Mouse (Mus musculus): ENCODE results near the gene Fam171a1.
"Not testable (repeated sequence)": the region's sequence is repeated elsewhere in the genome, so short reads cannot be mapped to it uniquely, and the experiment has no call there.

Fam171a1 gene

GRCm38 (mm10) chr2:3168719-3169402, 54.8 kb downstream of the Fam171a1 start:
- DNase-seq (ENCODE audit: low read depth in 1 of 2, low spot score in 2 of 2) = no peak

GRCm38 (mm10) chr2:3169403-3169747, 55.4 kb downstream of the Fam171a1 start:
- no peak for DNase-seq (ENCODE audit: low read depth in 1 of 2, low spot score in 2 of 2)

- no peak for DNase-seq (ENCODE audit: low read depth in 1 of 2, low spot score in 2 of 2)
These were observed 57.8 kb downstream of the Fam171a1 start for GRCm38 (mm10) chr2:3171774-3172173.

DNA sequence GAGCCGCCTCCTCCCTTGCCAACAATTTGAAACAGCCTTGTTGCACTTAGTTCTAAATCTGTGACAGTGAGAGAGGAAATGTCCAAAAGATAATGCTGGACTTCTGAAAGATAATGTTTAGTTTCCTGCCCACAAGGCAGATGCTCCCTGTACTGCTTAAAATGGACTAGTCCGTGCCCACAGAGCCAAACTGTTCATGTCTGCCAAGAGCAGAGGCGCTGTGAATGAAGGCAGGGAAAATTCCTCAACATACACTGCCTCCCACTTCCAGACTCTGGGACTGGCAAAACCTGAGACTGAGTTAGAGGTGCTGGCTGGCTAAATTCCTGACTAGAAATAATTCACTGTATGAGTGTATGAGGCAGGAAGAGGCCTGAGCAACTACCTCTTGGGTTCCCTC, 58.6 kb downstream of the Fam171a1 start:
- DNase-seq (ENCODE audit: low read depth in 1 of 2, low spot score in 2 of 2) = no peak

- no peak for DNase-seq (ENCODE audit: low read depth in 1 of 2, low spot score in 2 of 2)
These were observed 60.9 kb downstream of the Fam171a1 start for GRCm38 (mm10) chr2:3174890-3175289.

GRCm38 (mm10) chr2:3175988-3176387, 62.0 kb downstream of the Fam171a1 start:
- not testable (repeated sequence) for DNase-seq (ENCODE audit: low read depth in 1 of 2, low spot score in 2 of 2)

DNA sequence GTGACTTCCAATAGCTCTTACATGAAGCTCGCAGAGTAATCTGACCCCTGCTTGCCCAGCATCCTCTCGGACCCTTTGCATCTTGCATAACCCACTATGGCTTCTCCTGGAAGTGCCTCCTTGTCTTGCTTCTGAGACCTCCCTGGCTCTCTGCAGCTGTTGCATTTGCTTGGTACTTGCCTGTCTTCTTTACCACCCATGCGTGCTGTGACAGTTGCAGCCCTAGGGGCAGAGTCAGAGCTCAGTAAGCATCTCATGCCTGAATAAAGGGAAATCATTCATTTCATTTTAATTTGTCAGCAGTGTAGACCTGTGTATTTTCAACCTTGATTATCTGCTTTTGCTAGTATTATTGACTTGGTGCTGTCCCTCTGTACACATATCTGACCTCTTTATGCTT, 62.7 kb downstream of the Fam171a1 start:
- DNase-seq (ENCODE audit: low read depth in 1 of 2, low spot score in 2 of 2) = no peak

GRCm38 (mm10) chr2:3180550-3180949, 66.5 kb downstream of the Fam171a1 start:
- no peak for DNase-seq (ENCODE audit: low read depth in 1 of 2, low spot score in 2 of 2)

DNA sequence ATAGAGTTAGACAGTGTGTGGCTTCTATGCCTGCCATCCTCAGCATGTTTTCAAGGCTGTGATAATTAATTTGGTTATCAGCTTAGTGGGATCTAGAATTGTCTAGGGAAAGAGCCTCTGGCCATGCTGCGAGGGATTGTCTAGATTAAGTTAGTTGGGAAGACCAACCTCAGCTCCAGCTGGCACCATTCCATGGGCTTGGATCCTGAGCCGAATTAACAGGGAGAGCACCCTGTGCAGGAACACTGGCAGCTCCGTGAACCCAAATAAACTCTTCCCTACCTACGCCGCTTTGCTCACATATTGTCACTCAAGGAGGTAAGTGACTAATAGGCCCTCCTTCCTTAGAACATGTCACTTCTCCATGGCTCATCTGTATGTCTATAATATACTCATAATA, 69.6 kb downstream of the Fam171a1 start:
- no peak for DNase-seq (ENCODE audit: low read depth in 1 of 2, low spot score in 2 of 2)

GRCm38 (mm10) chr2:3185335-3185734, 71.3 kb downstream of the Fam171a1 start:
- DNase-seq (ENCODE audit: low read depth in 1 of 2, low spot score in 2 of 2) = no peak

DNA sequence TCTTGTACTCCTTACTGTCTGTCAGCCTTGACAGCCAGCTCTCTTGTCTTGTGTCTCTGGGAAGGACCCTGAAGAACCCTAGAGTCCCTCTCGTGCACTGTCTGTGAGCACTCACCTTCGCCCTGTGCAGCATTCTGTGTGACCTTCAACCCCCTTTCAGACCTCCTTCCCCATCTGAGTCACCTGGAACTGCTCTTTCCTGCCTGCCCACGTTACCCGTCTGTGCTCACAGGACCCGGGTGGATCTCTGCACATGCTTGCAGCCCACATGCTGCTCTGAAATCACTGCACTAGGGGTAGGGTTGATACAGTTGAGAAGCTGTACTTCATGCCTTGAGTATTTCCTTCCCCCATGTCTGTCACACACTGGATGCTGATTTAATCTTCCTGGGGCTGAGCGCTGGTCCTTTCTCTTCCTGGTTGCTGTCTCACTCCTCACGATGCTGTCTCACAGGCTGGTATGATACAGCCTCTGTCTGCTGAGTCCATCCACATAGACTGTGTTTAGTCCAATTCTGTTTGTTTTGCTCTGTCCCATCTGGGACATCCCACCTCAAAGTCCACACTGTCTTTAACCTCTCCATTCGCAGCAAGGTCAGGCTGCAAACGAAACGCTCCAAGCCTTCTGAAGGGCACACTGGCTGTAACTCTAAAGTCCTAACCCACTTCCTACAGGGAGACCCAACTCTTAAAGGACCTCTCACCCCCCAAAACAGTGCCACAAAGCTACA, 74.9 kb downstream of the Fam171a1 start:
- no peak for DNase-seq (ENCODE audit: low read depth in 1 of 2, low spot score in 2 of 2)

DNA sequence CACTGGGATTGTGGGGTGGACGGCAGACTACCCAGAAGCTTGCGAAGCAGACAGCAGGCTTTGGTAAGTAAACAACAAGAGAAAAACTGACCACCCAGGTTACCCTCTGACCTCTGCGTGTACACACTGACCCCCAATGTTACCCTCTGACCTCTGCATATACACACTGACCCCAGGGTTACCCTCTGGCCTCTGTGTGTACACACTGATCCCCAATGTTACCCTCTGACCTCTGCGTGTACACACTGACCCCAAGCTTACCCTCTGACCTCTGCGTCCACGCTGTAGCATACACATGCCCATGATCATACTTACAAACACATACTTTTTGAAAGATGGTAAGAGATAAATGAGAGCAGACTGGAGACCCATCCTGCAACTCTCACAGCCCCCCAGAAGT, 77.1 kb downstream of the Fam171a1 start:
- DNase-seq (ENCODE audit: low read depth in 1 of 2, low spot score in 2 of 2) = no peak

GRCm38 (mm10) chr2:3195511-3195910, 81.5 kb downstream of the Fam171a1 start:
- DNase-seq (ENCODE audit: low read depth in 1 of 2, low spot score in 2 of 2) = no peak

GRCm38 (mm10) chr2:3200422-3200821, 86.4 kb downstream of the Fam171a1 start:
- no peak for DNase-seq (ENCODE audit: low read depth in 1 of 2, low spot score in 2 of 2)

DNA sequence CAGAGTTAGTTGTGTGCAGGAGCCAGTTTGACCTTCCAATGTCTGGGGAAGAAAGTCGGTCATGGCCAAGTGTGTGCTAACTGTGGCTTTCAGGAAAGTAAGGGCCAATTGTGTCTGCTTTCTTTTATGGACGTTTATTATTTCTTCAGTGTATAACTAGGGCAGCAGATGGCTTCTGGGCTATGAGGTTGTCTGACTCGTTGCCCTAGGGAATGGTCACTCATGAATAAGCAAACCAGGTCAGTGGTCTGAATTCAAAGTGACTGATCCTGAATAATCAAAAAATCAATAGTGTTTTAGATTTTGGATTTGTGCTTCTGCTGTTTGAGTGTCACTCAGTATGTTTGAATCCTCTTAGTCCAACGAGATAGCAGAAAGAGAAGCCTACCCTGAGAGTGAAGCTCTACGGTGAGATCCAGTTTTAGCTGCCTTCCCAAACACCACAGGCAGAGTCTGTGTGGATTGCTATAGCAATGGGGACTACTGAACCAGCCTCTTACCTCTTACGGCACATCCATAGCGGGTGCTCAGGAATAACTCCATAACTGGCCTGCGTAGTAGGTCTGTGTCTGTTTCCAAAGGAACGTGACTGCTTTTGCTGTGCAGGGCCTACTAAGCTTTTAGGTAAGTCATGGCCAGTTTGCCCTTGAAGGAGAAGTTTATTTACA, 93.1 kb downstream of the Fam171a1 start:
- DNase-seq (ENCODE audit: low read depth in 1 of 2, low spot score in 2 of 2) = no peak

GRCm38 (mm10) chr2:3215480-3215879, 101.5 kb downstream of the Fam171a1 start:
- no peak for DNase-seq (ENCODE audit: low read depth in 1 of 2, low spot score in 2 of 2)

GRCm38 (mm10) chr2:3216617-3217016, 102.6 kb downstream of the Fam171a1 start:
- no peak for DNase-seq (ENCODE audit: low read depth in 1 of 2, low spot score in 2 of 2)

DNA sequence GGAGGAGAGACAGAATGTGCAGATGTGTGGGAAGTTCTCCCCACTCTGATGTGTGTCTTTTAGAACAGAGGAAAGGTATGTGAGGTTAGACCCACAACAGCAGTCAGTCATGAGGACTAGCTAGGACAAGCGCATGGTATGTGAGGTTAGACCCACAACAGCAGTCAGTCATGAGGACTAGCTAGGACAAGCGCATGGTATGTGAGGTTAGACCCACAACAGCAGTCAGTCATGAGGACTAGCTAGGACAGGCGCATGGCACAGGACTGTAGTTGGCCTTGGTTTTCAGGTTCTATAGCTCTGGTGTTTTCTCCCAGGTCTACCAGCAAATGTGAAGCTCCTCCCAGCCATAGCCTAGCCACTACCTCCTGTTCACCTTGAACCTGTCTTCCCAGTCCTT, 103.6 kb downstream of the Fam171a1 start:
- not testable (repeated sequence) for DNase-seq (ENCODE audit: low read depth in 1 of 2, low spot score in 2 of 2)

- no peak for DNase-seq (ENCODE audit: low read depth in 1 of 2, low spot score in 2 of 2)
These were observed 104.2 kb downstream of the Fam171a1 start for GRCm38 (mm10) chr2:3218225-3218624.

GRCm38 (mm10) chr2:3228475-3228874, 114.5 kb downstream of the Fam171a1 start:
- DNase-seq (ENCODE audit: low read depth in 1 of 2, low spot score in 2 of 2) = no peak

GRCm38 (mm10) chr2:3229060-3229459, 115.0 kb downstream of the Fam171a1 start:
- DNase-seq (ENCODE audit: low read depth in 1 of 2, low spot score in 2 of 2) = no peak

- no peak for DNase-seq (ENCODE audit: low read depth in 1 of 2, low spot score in 2 of 2)
These were observed 125.2 kb downstream of the Fam171a1 start for GRCm38 (mm10) chr2:3239255-3239654.
